Mouse (Mus musculus) neural tube, embryonic 11.5 days (tissue): ENCODE measurements around the gene Ip6k1. TPM values are rescaled to one million over a fixed set of nuclear protein-coding genes. Genes with fewer than 3 reads are reported as not detected.

Experiments used
- ATAC-seq: fragments of 200-750 bp; cut with Nextera tagmentation; 2 replicates; pipeline ENCODE4 v1.8.0; 2017; ENCODE audit warnings: moderate number of reproducible peaks, mild to moderate bottlenecking, moderate TSS enrichment, moderate library complexity; ENCODE audit not compliant: insufficient read depth, low FRiP score, low TSS enrichment
- DNase-seq: peaks from one replicate; pipeline ENCODE4 v3.0.0-alpha.2; 2015; ENCODE audit warnings: low spot score
- H3K27ac ChIP-seq: fragments of 300-500 bp; sonication (generic); 2 replicates; pipeline ENCODE4 v1.5.1; 2014; ENCODE audit warnings: low read depth, mild to moderate bottlenecking, low read length
- H3K27me3 ChIP-seq: fragments of 300-500 bp; sonication (generic); 2 replicates; pipeline ENCODE4 v1.6.1; 2014; ENCODE audit warnings: mild to moderate bottlenecking, low read length, mixed read lengths; ENCODE audit not compliant: control insufficient read depth, insufficient read depth
- H3K36me3 ChIP-seq: fragments of 300-500 bp; sonication (generic); 2 replicates; pipeline ENCODE4 v1.6.1; 2014; ENCODE audit warnings: mild to moderate bottlenecking, low read length, moderate library complexity, mixed read lengths; ENCODE audit not compliant: control insufficient read depth, insufficient read depth
- H3K4me1 ChIP-seq: fragments of 300-500 bp; sonication (generic); 2 replicates; pipeline ENCODE4 v1.6.1; 2014; ENCODE audit warnings: low read length, mixed read lengths; ENCODE audit not compliant: control insufficient read depth, insufficient read depth
- H3K4me2 ChIP-seq: fragments of 300-500 bp; sonication (generic); 2 replicates; pipeline ENCODE4 v1.6.1; 2014; ENCODE audit warnings: low read depth, mild to moderate bottlenecking, moderate library complexity
- H3K4me3 ChIP-seq: fragments of 300-500 bp; sonication (generic); 2 replicates; pipeline ENCODE4 v1.5.1; 2014; ENCODE audit warnings: low read depth, low read length
- H3K9ac ChIP-seq: fragments of 300-500 bp; sonication (generic); 2 replicates; pipeline ENCODE4 v1.6.1; 2014; ENCODE audit warnings: mild to moderate bottlenecking, low read length
- H3K9me3 ChIP-seq: fragments of 300-500 bp; sonication (generic); 2 replicates; pipeline ENCODE4 v1.6.1; 2016; ENCODE audit warnings: low read length; ENCODE audit not compliant: control insufficient read depth
- WGBS: fragments of 180-500 bp; shearing (Covaris S2); extraction: QIAGEN DNeasy Blood & Tissue Kit; methylation state at CpG from one replicate; pipeline ENCODE4 v1.1.7; 2014; 5-methylcytosine and 5-hydroxymethylcytosine counted together
- polyA plus RNA-seq: library from polyadenylated mRNA; unstranded; fragments of >200 nt; fragmentation: Nextera tagmentation; extraction: Ambion mirVana; gene quantifications from 2 replicates; pipeline ENCODE4 v1.2.1, GENCODE M21; 2014

Gene Ip6k1
- polyA plus RNA-seq: 38.4 and 45.7 TPM in 2 replicates

GRCm38 (mm10) chr9:108001922-108002770 is at the start of gene Ip6k1:
Gene Ip6k1, plus strand, starts transcription at chr9:108002501.
- H3K27ac ChIP-seq: peak within 1 kb of the TSS; percentile 88
- H3K4me2 ChIP-seq: peak within 1 kb of the TSS; percentile 91
- no peaks in the 10 kb centered on the region for H3K36me3 ChIP-seq
- peak within 1 kb of the TSS; percentile 97 for H3K4me3 ChIP-seq
- H3K9me3 ChIP-seq: no peaks in the 10 kb centered on the region
- H3K9ac ChIP-seq: peak within 1 kb of the TSS; percentile 95
- under 1% methylated on average over 48 of the region's 51 CpGs for WGBS
- peaks cover 7% of the 10 kb centered on the region; the same call in 1 of the 2 replicates for H3K4me1 ChIP-seq
- peak; percentile 100 for ATAC-seq
- DNase-seq: peak; percentile 99
- no peaks in the 10 kb centered on the region for H3K27me3 ChIP-seq

- no peaks in the 10 kb centered on the region for H3K9me3 ChIP-seq
- H3K9ac ChIP-seq: no peak overlapping the region
- WGBS: 83% methylated on average over 6 of the region's 6 CpGs
- H3K27ac ChIP-seq: no peak overlapping the region
- H3K4me3 ChIP-seq: no peak overlapping the region
- H3K36me3 ChIP-seq: peaks cover 4% of the 10 kb centered on the region
- peaks cover 5% of the 10 kb centered on the region for H3K4me1 ChIP-seq
- no peak overlapping the region for H3K4me2 ChIP-seq
- no peak for DNase-seq
- no peaks in the 10 kb centered on the region for H3K27me3 ChIP-seq
- ATAC-seq: no peak
Measured at GRCm38 (mm10) chr9:107955613-107956289, 46.5 kb upstream of the Ip6k1 start.

- H3K4me3 ChIP-seq: no peak overlapping the region
- ATAC-seq: no peak
- WGBS: 38% methylated on average over 6 of the region's 6 CpGs
- H3K36me3 ChIP-seq: peaks cover 4% of the 10 kb centered on the region
- H3K9ac ChIP-seq: no peak overlapping the region
- H3K4me1 ChIP-seq: no peaks in the 10 kb centered on the region
- H3K27me3 ChIP-seq: no peaks in the 10 kb centered on the region
- DNase-seq: no peak
- no peaks in the 10 kb centered on the region for H3K9me3 ChIP-seq
- H3K27ac ChIP-seq: no peak overlapping the region
- H3K4me2 ChIP-seq: no peak overlapping the region
Measured at GRCm38 (mm10) chr9:107957141-107957540, 45.2 kb upstream of the Ip6k1 start.

- H3K36me3 ChIP-seq: peaks cover 4% of the 10 kb centered on the region
- 42% methylated on average over 6 of the region's 6 CpGs for WGBS
- H3K4me3 ChIP-seq: no peak overlapping the region
- H3K27me3 ChIP-seq: no peaks in the 10 kb centered on the region
- ATAC-seq (no peak), DNase-seq (no peak)
- H3K27ac ChIP-seq: no peak overlapping the region
- no peaks in the 10 kb centered on the region for H3K4me1 ChIP-seq
- H3K9me3 ChIP-seq: no peaks in the 10 kb centered on the region
- H3K9ac ChIP-seq: no peak overlapping the region
- no peak overlapping the region for H3K4me2 ChIP-seq
Measured at GRCm38 (mm10) chr9:107959896-107960295, 42.4 kb upstream of the Ip6k1 start.

GRCm38 (mm10) chr9:107960928-107961327 is 41.4 kb upstream of the Ip6k1 start:
- Histone ChIP-seq H3K27ac (no peak overlapping the region), H3K9ac (no peak overlapping the region), H3K4me2 (no peak overlapping the region), H3K36me3 (peaks cover 4% of the 10 kb centered on the region), H3K27me3 (no peaks in the 10 kb centered on the region), H3K4me1 (no peaks in the 10 kb centered on the region), H3K9me3 (no peaks in the 10 kb centered on the region), H3K4me3 (no peak overlapping the region)
- DNase-seq: no peak
- ATAC-seq: no peak
- 85% methylated on average over 4 of the region's 4 CpGs for WGBS

GRCm38 (mm10) chr9:107961351-107961762 is 40.9 kb upstream of the Ip6k1 start:
- H3K4me3 ChIP-seq: no peak overlapping the region
- no peaks in the 10 kb centered on the region for H3K4me1 ChIP-seq
- peaks cover 4% of the 10 kb centered on the region for H3K36me3 ChIP-seq
- DNase-seq (no peak), ATAC-seq (no peak)
- H3K9me3 ChIP-seq: no peaks in the 10 kb centered on the region
- 80% methylated on average over 10 of the region's 10 CpGs for WGBS
- H3K27ac ChIP-seq: no peak overlapping the region
- H3K27me3 ChIP-seq: no peaks in the 10 kb centered on the region
- no peak overlapping the region for H3K4me2 ChIP-seq
- no peak overlapping the region for H3K9ac ChIP-seq

GRCm38 (mm10) chr9:107961881-107962280 is 40.4 kb upstream of the Ip6k1 start:
- no peak for ATAC-seq
- Histone ChIP-seq H3K9ac (no peak overlapping the region), H3K27ac (no peak overlapping the region)

GRCm38 (mm10) chr9:107962916-107963315 is 39.4 kb upstream of the Ip6k1 start:
- Histone ChIP-seq H3K4me2 (no peak overlapping the region), H3K4me1 (no peaks in the 10 kb centered on the region), H3K9ac (no peak overlapping the region), H3K27ac (no peak overlapping the region), H3K4me3 (no peak overlapping the region), H3K27me3 (no peaks in the 10 kb centered on the region), H3K9me3 (no peaks in the 10 kb centered on the region), H3K36me3 (peaks cover 4% of the 10 kb centered on the region)
- no peak for ATAC-seq
- no peak for DNase-seq
- 94% methylated on average over 9 of the region's 9 CpGs for WGBS

More at GRCm38 (mm10) chr9:107961881-107962280, 40.4 kb upstream of the Ip6k1 start:
- WGBS: 68% methylated on average over 5 of the region's 5 CpGs
- Histone ChIP-seq H3K27me3 (no peaks in the 10 kb centered on the region), H3K4me3 (no peak overlapping the region), H3K36me3 (peaks cover 4% of the 10 kb centered on the region), H3K4me1 (no peaks in the 10 kb centered on the region), H3K4me2 (no peak overlapping the region), H3K9me3 (no peaks in the 10 kb centered on the region)
- DNase-seq: no peak
